ENCODE assay signal across 9 mouse cellular contexts in the genomic region with DNA sequence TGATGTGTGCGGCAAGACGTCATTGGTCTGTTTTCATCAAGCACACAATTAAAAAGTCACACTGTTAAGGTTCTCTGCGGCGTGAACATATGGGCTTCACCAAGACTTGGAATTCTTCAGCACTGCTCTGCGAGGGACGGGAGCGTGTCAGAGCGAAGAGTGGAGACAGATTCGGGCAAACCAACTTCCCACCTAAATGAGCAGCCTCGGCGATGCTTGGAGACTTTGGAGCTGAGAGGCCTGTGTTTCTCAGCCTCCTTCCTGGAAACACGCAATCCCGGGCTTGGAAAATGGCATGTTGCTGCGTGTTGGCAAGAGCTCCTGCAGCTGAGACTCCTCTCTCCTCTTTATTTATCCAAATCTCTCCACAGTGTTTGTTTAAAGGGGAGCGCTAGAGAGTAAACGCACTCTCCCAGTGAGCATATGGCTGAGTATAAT.
DNase-seq lines count a peak whose midpoint lies in the region; ATAC-seq and TF ChIP-seq lines count a peak whose summit lies in the region.
"Had no signal": no experiment of that assay in that cellular context is flagged by ENCODE, and none has a peak within 500 bp of the region (broad histone marks: within the 10 kb centered on the region; RNA-seq: fewer than 3 reads in every experiment).

No protein-coding gene starts in this region.

- ATAC-seq in neural tube, embryonic 15.5 days (ENCODE audit: low FRiP score), result peak; percentile 15; the same call in 1 of the 2 replicates
- peak; percentile 77 for ATAC-seq in stomach, postnatal 0 days (ENCODE audit: low FRiP score, low TSS enrichment)

- H3K4me1 ChIP-seq in neural tube, embryonic 15.5 days, result peaks cover 6% of the 10 kb centered on the region; the same call in 1 of the 2 replicates
- no peaks in the 10 kb centered on the region for H3K4me1 ChIP-seq in lung, adult 2 months (ENCODE audit: control insufficient read depth, insufficient read depth, low read length)
- peaks cover 2% of the 10 kb centered on the region; the same call in 1 of the 2 replicates for H3K4me1 ChIP-seq in stomach, postnatal 0 days (replicated peaks; ENCODE audit: control insufficient read depth, insufficient read depth)
- H3K4me1 ChIP-seq: midbrain, embryonic 12.5 days had no signal

- no peak for TF ChIP-seq CTCF in lung, adult 2 months (IDR thresholded peaks at IDR 0.05; ENCODE audit: insufficient read depth, low read length)
- peak; percentile 55 for TF ChIP-seq CTCF in stomach, postnatal 0 days (IDR thresholded peaks at IDR 0.05; ENCODE audit: low read depth)

- H3K27ac ChIP-seq in neural tube, embryonic 15.5 days (replicated peaks), result no peak overlapping the region
- H3K27ac ChIP-seq in stomach, postnatal 0 days (replicated peaks), result peak overlapping the region; percentile 67
- H3K27ac ChIP-seq: midbrain, embryonic 12.5 days had no signal

- no peak for TF ChIP-seq EP300 in stomach, postnatal 0 days (optimal IDR thresholded peaks at IDR 0.05)

- H3K36me3 ChIP-seq in neural tube, embryonic 15.5 days, result no peaks in the 10 kb centered on the region
- no peaks in the 10 kb centered on the region for H3K36me3 ChIP-seq in stomach, postnatal 0 days (ENCODE audit: control insufficient read depth, insufficient read depth, low read length)

- DNase-seq in cerebellum, postnatal 10 days, result peak; percentile 31 to 46
- DNase-seq in cerebellum, adult 9-11 months, result no peak
- no peak for DNase-seq in neural tube, embryonic 10.5 days (ENCODE audit: extremely low spot score, low spot score)
- DNase-seq in lung, adult 2 months, result peak; percentile 15
- peak; percentile 60 for DNase-seq in stomach, postnatal 0 days (ENCODE audit: low spot score)
- no peak for DNase-seq in adrenal gland, postnatal 4 days (ENCODE audit: low spot score in 2 of 2)
- no peak for DNase-seq in thymus, postnatal 10 days (ENCODE audit: low spot score in 2 of 2)

- no peaks in the 10 kb centered on the region for H3K9me3 ChIP-seq in neural tube, embryonic 15.5 days (replicated peaks)
- no peaks in the 10 kb centered on the region for H3K9me3 ChIP-seq in stomach, postnatal 0 days (ENCODE audit: control insufficient read depth, low read length)
- H3K9me3 ChIP-seq: midbrain, embryonic 12.5 days had no signal

- WGBS in neural tube, embryonic 15.5 days, result 66% methylated on average over 16 of the region's 16 CpGs
- WGBS in lung, adult 2 months, result 48% methylated on average over 16 of the region's 16 CpGs
- 27% methylated on average over 16 of the region's 16 CpGs for WGBS in stomach, postnatal 0 days

- H3K4me2 ChIP-seq in neural tube, embryonic 15.5 days, result 0 out of 2 replicates have a peak overlapping the region, but pooled peaks have one; percentile 4
- peak overlapping the region; percentile 0 for H3K4me2 ChIP-seq in stomach, postnatal 0 days (replicated peaks; ENCODE audit: low read depth)
- H3K4me2 ChIP-seq: midbrain, embryonic 12.5 days had no signal

- H3K9ac ChIP-seq in neural tube, embryonic 15.5 days (replicated peaks), result no peak overlapping the region
- 0 out of 2 replicates have a peak overlapping the region, but pooled peaks have one; percentile 35 for H3K9ac ChIP-seq in stomach, postnatal 0 days (ENCODE audit: low read length)
- H3K9ac ChIP-seq: midbrain, embryonic 12.5 days had no signal

- TF ChIP-seq POLR2A in lung, adult 2 months (IDR thresholded peaks at IDR 0.05; ENCODE audit: borderline replicate concordance, extremely low read depth, low read depth, low read length), result no peak

- H3K27me3 ChIP-seq in neural tube, embryonic 15.5 days (replicated peaks), result no peaks in the 10 kb centered on the region
- no peaks in the 10 kb centered on the region for H3K27me3 ChIP-seq in stomach, postnatal 0 days (ENCODE audit: control insufficient read depth, insufficient read depth, low read length)
- H3K27me3 ChIP-seq: midbrain, embryonic 12.5 days had no signal

- no peak overlapping the region for H3K4me3 ChIP-seq in neural tube, embryonic 15.5 days (replicated peaks)
- no peak overlapping the region for H3K4me3 ChIP-seq in lung, adult 2 months (replicated peaks; ENCODE audit: extremely low read depth, low read depth, low read length)
- no peak overlapping the region for H3K4me3 ChIP-seq in stomach, postnatal 0 days (ENCODE audit: low read depth, low read length)
- H3K4me3 ChIP-seq: midbrain, embryonic 12.5 days had no signal

Comparison
In these comparisons a context has a peak if more than half of its experiments do, and no peak if none do; other contexts are left out.
1. DNase-seq: peak in cerebellum, postnatal 10 days (2 of 2), lung, adult 2 months (single experiment) and stomach, postnatal 0 days (single experiment); none in cerebellum, adult 9-11 months (single experiment), neural tube, embryonic 10.5 days (single experiment), adrenal gland, postnatal 4 days (0 of 2) and thymus, postnatal 10 days (0 of 2).